Mouse (Mus musculus) C2C12 (cell line): ENCODE measurements around the gene Klf11. TPM values are rescaled to one million over a fixed set of nuclear protein-coding genes. Genes with fewer than 3 reads are reported as not detected.
"Not testable (repeated sequence)": the region's sequence is repeated elsewhere in the genome, so short reads cannot be mapped to it uniquely, and the experiment has no call there.

Experiments used
- H3K27me3 ChIP-seq: one replicate; pipeline ENCODE4 v1.6.1; 2011; ENCODE audit not compliant: control insufficient read depth, insufficient read depth, insufficient read length
- H3K36me3 ChIP-seq: one replicate; pipeline ENCODE4 v1.6.1; 2011; ENCODE audit not compliant: control insufficient read depth, insufficient read depth
- H3K4me3 ChIP-seq: one replicate; pipeline ENCODE4 v1.5.1; 2011; ENCODE audit warnings: mild to moderate bottlenecking, control low read depth; ENCODE audit not compliant: poor library complexity, insufficient read depth, severe bottlenecking
- H3K79me2 ChIP-seq: one replicate; pipeline ENCODE4 v1.6.1; 2011; ENCODE audit not compliant: control insufficient read depth, insufficient read depth
- H3K79me3 ChIP-seq: one replicate; pipeline ENCODE4 v1.6.1; 2011; ENCODE audit warnings: low read depth, control low read depth
- H3ac ChIP-seq: one replicate; pipeline ENCODE3; 2011; ENCODE audit warnings: low read depth; ENCODE audit not compliant: control insufficient read depth, insufficient read length
- CEBPB ChIP-seq: IDR thresholded peaks from one replicate; pipeline ENCODE4 v1.6.1; 2011; ENCODE audit warnings: low read depth, mild to moderate bottlenecking, control low read depth, moderate library complexity
- CTCF ChIP-seq: IDR thresholded peaks from one replicate; pipeline ENCODE4 v1.5.1; 2011; ENCODE audit not compliant: control insufficient read depth, insufficient read depth, insufficient read length
- FOSL1 ChIP-seq: IDR thresholded peaks from one replicate; pipeline ENCODE4 v1.8.0; 2011; ENCODE audit warnings: mild to moderate bottlenecking, low read length; ENCODE audit not compliant: poor library complexity, insufficient read depth, severe bottlenecking
- MAX ChIP-seq: IDR thresholded peaks from one replicate; pipeline ENCODE4 v1.6.1; 2011; ENCODE audit warnings: mild to moderate bottlenecking, control low read depth
- MYOD1 ChIP-seq: IDR thresholded peaks from one replicate; pipeline ENCODE4 v1.6.1; 2011; ENCODE audit warnings: low read depth; ENCODE audit not compliant: control insufficient read depth, insufficient read length
- MYOG ChIP-seq: IDR thresholded peaks from one replicate; pipeline ENCODE4 v1.6.1; 2011; ENCODE audit not compliant: control insufficient read depth, insufficient read length; ENCODE audit errors: extremely low read depth
- USF1 ChIP-seq: IDR thresholded peaks from one replicate; pipeline ENCODE4 v1.6.1; 2011; ENCODE audit warnings: low read depth, mild to moderate bottlenecking, control low read depth, moderate library complexity
- polyA plus RNA-seq: library from polyadenylated mRNA; unstranded; fragments of >200 nt; fragmentation: generic; extraction: Trizol; gene quantifications from one replicate; pipeline ENCODE4 v1.2.1, GENCODE M21; 2012; ENCODE audit warnings: missing spikeins

Klf11 gene
- polyA plus RNA-seq, 1 experiment, result 3.9 TPM

DNA sequence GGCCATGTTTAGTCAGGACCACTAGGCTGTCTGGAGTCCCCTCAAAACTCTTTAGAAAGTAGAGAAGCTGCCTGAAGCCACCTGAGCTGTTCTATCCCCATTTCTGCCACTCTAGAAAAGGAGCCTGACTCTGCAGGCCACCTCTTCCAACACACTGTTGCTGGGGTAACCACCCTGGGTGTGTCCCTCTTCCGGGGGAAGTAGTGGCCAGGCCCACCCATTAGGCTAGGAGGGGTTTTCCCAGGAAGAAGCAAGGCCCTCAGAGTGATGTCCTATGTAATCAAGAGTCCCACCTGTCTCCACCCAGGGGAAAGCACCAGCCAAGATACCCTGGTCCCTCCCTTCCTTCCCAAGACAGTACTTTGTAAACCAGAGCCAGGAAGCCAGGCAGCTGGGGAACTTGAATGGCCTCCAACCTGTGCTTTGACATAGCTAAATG is 17.3 kb upstream of the Klf11 start:
- no peaks in the 10 kb centered on the region for H3K27me3 ChIP-seq

DNA sequence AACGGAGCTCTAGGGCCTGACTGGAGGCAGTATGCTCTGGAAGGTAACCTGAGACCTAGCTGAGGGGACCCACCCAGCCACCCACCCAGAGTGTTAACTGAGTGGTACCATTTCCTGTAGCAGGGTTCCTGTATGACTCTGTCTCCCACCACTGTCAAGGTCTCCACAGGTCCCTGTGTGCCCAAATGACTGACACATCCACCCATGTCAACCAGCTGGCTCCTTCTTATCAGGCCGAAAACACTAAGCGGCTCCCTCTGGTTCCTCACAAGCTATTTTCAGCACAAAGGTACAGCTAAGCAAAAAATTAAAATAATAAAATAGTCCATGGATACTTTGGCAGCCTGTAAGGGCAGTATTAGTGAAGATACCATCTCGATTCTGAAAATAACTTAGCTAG is 16.9 kb upstream of the Klf11 start:
- Histone ChIP-seq H3K27me3 (no peaks in the 10 kb centered on the region), H3ac (no peak overlapping the region)

More for the DNA sequence above, 17.3 kb upstream of the Klf11 start:
- no peaks in the 10 kb centered on the region for H3K79me3 ChIP-seq
- TF ChIP-seq MAX (no peak), CEBPB (no peak), CTCF (no peak), FOSL1 (no peak), USF1 (no peak), MYOD1 (no peak), MYOG (no peak)
- H3K4me3 ChIP-seq, result no peak overlapping the region
- H3K36me3 ChIP-seq, result no peaks in the 10 kb centered on the region
- no peak overlapping the region for H3ac ChIP-seq
- H3K79me2 ChIP-seq, result no peaks in the 10 kb centered on the region

DNA sequence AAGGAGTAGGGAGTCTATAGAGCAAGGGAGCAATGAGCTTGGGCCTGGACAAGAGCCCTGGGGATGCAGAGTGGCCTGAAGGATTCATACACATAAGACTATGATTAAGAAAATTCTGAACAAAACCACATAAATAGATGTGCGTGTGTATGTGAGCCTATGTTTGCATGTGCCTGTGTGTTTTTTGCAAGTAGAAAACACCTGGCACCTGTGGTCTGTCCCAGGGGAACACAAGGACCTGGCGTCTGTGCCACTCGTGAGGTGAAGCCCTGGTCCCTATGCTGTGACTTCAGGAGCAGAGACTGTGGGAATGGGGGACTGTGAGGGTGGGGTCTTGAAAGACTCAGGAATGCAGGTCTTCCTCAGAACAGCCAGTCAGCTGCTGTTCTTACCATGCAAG is 16.4 kb upstream of the Klf11 start:
- no peaks in the 10 kb centered on the region for H3K27me3 ChIP-seq
- H3K79me3 ChIP-seq, result no peaks in the 10 kb centered on the region
- no peaks in the 10 kb centered on the region for H3K36me3 ChIP-seq
- no peaks in the 10 kb centered on the region for H3K79me2 ChIP-seq
- no peak overlapping the region for H3K4me3 ChIP-seq
- TF ChIP-seq USF1 (no peak), MAX (no peak), CEBPB (no peak), FOSL1 (no peak), CTCF (no peak), MYOG (no peak)
- H3ac ChIP-seq, result no peak overlapping the region

More for the DNA sequence above, 16.9 kb upstream of the Klf11 start:
- no peaks in the 10 kb centered on the region for H3K36me3 ChIP-seq
- H3K79me3 ChIP-seq, result no peaks in the 10 kb centered on the region
- H3K79me2 ChIP-seq, result no peaks in the 10 kb centered on the region
- H3K4me3 ChIP-seq, result no peak overlapping the region
- TF ChIP-seq MYOG (no peak), CEBPB (no peak), FOSL1 (no peak), MYOD1 (no peak), USF1 (no peak), MAX (no peak), CTCF (no peak)

DNA sequence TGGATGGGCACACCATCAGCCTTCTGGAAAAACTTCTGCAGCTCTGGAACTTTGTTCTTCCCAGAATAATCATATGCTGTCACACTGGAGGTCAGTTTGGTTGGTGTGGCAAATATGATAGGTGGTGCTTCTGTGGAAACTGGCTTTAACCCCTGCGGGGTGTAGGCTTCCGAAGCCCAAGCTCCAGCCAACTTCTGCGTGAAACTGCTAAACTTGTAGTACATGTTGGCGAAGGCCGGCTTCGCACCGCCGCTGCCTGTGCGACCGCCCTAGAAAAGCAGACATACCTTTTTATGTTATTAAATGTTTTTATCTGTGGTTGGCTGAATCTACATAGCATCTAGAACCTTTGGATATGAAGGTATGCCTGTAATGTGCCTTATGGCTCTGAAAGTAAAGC is 12.3 kb upstream of the Klf11 start:
- not testable (repeated sequence) for H3K79me2 ChIP-seq, H3ac ChIP-seq, H3K79me3 ChIP-seq, H3K36me3 ChIP-seq, H3K27me3 ChIP-seq, H3K4me3 ChIP-seq

DNA sequence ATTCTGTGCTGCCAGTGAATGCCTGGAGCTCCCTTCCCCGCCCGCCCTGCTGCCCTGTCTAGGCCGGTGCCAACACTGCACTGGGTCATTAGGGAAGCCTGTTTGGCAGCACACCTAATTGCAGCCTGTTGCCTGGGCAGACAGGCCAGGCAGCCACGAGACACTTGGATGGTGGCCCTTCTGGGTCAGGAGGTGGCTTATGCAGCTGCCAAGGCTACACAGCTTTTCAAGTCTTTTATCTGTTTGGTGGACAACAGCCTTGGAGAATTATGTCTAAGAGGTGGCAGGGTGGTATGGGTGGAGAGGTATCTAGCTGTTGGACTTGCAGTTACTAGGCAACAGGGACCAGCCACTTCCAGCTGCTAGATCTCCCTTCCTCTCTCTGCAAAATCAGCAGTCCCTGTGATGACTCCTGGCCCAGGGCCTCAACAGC is 8.7 kb upstream of the Klf11 start:
- H3K4me3 ChIP-seq, result no peak overlapping the region
- TF ChIP-seq FOSL1, result no peak
- no peak for TF ChIP-seq MAX
- no peak for TF ChIP-seq MYOG
- no peak for TF ChIP-seq CTCF
- TF ChIP-seq USF1, result no peak
- no peak for TF ChIP-seq MYOD1
- no peak for TF ChIP-seq CEBPB
- H3K27me3 ChIP-seq, result no peaks in the 10 kb centered on the region
- H3K79me3 ChIP-seq, result no peaks in the 10 kb centered on the region
- H3ac ChIP-seq, result no peak overlapping the region
- H3K36me3 ChIP-seq, result no peaks in the 10 kb centered on the region
- no peaks in the 10 kb centered on the region for H3K79me2 ChIP-seq

DNA sequence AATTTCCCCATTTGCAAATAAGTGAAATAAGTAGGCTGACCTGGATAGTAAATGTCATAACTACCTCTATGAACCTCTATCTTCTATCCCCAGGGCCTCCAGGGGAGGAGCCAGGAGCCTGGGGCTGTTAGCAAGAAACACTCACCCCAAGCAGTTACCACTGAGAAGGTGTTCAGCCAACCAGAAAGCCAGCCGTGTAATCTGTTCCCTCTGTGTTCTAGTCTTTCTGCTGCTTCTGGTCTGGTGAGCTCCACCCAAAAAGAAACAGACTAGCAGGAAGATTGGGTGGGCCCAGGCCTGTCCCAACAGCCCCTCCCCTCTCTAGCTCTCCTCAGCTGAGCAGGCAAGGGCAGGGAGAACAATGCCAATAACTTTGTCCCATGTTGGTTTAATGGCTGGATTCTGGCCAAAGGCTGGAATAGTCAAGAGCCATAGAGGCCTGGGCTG is 6.9 kb upstream of the Klf11 start:
- H3K36me3 ChIP-seq, result no peaks in the 10 kb centered on the region
- no peaks in the 10 kb centered on the region for H3K27me3 ChIP-seq
- TF ChIP-seq FOSL1 (no peak), CEBPB (no peak), USF1 (no peak), CTCF (no peak), MYOG (no peak), MAX (no peak), MYOD1 (no peak)
- H3K79me3 ChIP-seq, result no peaks in the 10 kb centered on the region
- H3ac ChIP-seq, result no peak overlapping the region
- H3K79me2 ChIP-seq, result no peaks in the 10 kb centered on the region
- no peak overlapping the region for H3K4me3 ChIP-seq
